Mouse (Mus musculus) adipocyte (in vitro differentiated cells): Measurements from ENCODE around the gene Atp8a2.

ENCODE experiments used
- DNase-seq: peaks from one replicate; pipeline ENCODE4 v3.0.0-alpha.2; 2016; ENCODE audit warnings: low spot score

Gene Atp8a2

GRCm38 (mm10) chr14:59903484-59904130 is 293.4 kb downstream of the Atp8a2 start:
- no peak for DNase-seq

DNA sequence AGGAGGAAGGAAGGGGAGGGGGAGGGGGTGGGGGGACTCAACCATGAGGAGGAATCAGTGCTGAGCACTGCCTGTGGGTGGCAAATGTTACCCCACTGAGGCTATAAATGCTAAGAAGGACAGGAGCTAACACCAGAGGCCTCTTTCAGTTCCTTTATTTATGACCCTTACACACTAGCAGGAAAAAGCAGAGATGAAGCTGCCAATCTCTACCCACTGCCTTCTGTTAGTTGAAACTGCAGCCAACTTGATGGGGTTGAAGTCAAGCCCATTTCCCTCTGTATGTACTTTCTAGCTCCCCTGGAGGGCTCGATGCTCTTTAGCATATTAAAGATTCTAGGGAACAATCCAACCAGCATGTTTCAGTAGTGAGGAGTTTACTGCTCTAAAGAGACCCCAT is 303.0 kb downstream of the Atp8a2 start:
- no peak for DNase-seq

GRCm38 (mm10) chr14:59892084-59892483 is 304.9 kb downstream of the Atp8a2 start:
- no peak for DNase-seq

- DNase-seq: no peak
Observed at GRCm38 (mm10) chr14:59891491-59891890, 305.5 kb downstream of the Atp8a2 start.

- DNase-seq: no peak
Observed at GRCm38 (mm10) chr14:59890818-59891217, 306.2 kb downstream of the Atp8a2 start.

- DNase-seq: no peak
Observed at GRCm38 (mm10) chr14:59890107-59890506, 306.9 kb downstream of the Atp8a2 start.

DNA sequence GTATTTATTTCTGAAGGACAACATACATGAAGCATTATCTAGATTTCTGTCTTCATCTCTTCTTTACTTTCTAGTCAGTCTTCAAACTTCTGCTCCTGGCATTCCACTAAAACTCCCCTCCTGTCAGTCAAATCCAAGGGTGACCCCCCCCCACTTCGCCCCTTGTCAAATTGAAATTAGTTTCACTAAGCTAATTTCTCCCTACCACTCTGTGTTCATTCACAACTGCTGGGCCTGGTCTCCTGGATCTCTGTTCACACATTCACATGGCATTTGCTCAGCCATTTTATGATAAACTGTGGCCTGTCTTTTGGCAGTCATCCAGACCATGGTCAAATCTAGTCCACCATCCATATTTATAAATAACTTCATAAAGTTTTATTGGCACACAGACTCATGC is 308.5 kb downstream of the Atp8a2 start:
- DNase-seq: no peak

DNA sequence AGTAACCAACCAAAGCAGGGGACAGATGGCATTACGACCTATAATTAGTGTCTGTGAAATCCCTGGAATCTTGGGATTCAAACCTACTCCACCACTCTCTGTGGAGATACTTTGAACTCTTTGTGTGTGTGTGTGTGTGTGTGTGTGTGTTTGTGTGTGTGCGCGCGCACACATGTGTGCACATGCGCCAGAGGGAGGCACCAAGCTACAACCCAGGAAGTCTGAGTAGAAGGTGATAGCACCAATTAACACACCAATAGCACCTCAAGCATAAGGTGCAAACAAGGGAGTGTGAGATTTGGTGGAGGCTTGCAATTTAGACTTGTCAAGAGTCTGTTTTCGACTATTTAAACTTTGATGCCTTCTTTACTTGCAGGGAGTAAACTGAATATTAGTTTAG is 308.9 kb downstream of the Atp8a2 start:
- no peak for DNase-seq

GRCm38 (mm10) chr14:59887061-59887861 is 309.7 kb downstream of the Atp8a2 start:
- no peak for DNase-seq

- no peak for DNase-seq
Observed at GRCm38 (mm10) chr14:59883517-59884069, 313.4 kb downstream of the Atp8a2 start.

DNA sequence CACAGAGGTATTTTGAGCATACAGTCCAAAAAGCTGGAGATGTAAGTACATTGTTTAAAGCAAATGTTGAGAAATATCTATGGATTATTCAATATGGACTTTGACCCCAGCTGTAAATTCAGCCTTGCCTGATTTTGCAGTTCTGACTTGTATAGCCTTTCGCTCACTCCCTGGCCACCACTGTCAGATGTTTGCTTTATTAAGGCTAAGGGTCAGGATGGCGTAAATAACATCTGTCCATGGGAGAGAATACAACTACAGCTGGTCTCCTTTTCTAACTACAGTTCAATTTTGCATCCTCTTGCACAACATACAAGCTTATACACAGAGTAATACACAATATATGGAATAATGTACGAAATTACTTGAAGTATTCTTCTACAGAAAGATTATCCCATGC is 316.1 kb downstream of the Atp8a2 start:
- no peak for DNase-seq

DNA sequence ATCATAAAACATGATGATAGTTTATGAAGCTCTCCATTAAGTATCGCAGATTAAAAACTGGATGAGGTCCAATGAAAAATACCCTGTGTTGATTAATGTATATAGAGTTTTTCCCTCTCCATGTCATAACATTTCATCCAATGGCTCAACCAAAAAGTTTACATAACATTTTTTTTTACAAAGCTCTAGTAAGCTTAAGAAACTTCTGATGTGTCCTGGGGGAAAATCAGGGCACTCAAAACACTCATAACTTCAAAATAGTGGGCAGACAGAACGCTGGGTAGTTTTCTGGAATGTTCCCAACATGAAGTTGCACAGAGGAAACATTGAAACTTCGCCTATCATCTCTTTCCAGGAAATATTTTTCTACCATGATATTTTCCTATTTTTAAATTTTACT is 318.7 kb downstream of the Atp8a2 start:
- no peak for DNase-seq

DNA sequence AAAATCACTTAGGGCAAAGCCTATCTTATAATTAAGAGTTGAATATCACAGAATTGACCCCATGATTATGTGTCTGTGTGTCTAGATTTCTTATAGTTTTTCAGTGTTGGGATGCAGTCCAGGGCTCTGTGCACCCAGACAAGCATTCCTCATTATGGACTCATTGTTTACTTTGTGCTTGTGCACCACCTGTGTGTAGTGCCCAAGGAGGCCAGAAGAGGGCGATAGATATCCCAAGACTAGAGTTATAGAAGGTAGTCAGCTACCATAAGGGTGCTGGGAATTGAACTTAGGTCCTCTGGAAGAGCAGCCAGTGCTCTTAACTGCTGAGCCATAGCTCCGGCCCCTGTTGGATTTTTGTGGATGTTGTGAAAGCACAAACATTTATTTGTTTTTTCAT is 320.5 kb downstream of the Atp8a2 start:
- no peak for DNase-seq

DNA sequence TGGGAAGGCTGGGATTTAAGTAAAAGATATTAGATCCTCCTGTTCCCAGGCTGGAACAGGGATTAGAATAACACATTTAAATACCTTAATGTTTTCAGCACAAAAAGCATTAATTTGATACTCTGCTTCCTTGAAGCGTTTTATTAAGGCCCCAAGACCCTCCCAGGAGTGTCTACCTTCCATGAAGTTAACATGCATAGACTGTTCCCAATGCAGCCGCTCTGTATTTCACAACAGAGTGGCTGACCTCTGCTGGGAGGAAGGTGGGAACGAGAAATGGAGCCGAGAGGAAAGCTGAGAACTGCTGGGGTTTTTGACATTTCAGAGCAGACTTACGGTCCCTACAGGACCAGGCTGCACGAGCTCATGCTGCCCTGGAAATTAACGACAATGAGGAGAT is 328.6 kb downstream of the Atp8a2 start:
- DNase-seq: no peak

- no peak for DNase-seq
Observed at GRCm38 (mm10) chr14:59867749-59868148, 329.2 kb downstream of the Atp8a2 start.

- no peak for DNase-seq
Observed at GRCm38 (mm10) chr14:59866001-59866400, 331.0 kb downstream of the Atp8a2 start.

GRCm38 (mm10) chr14:59862351-59862750 is 334.6 kb downstream of the Atp8a2 start:
- no peak for DNase-seq

GRCm38 (mm10) chr14:59859830-59860229 is 337.1 kb downstream of the Atp8a2 start:
- no peak for DNase-seq

DNA sequence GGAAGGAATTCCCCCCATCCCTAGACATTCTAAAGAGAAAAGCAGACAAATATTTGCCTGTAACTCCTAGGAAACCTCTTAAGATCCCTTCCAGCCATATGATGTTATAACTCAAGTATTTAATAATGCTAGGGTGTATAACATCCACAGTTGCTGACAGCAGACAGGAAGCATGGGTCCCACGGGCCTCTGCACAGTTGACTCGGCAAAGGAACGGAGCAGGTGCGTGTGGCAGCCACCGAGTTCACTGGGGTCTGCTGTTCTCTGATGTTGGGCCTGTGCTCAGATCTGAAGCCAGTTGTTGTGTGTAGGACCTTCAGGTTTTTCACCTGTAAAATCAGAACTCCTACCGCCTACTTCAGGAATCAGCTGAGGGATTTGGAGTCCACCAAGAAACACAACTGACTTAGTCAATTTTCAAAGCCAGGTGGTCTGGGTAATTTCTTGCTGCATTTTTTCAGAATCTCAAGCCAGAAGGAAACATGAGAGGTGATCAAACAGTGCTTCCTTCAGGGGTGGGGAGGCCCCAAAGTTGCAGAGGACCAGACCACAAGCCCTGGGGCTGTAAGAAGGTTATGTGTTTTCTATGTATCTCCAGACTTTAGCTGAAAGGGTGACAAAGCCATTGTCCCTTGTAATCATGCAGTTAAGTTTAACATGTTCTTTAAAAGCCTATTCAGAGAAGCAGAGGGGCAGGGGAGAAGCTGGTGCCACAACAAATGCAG is 338.3 kb downstream of the Atp8a2 start:
- DNase-seq: no peak

- no peak for DNase-seq
Observed at GRCm38 (mm10) chr14:59853139-59853538, 343.8 kb downstream of the Atp8a2 start.

- no peak for DNase-seq
Observed at GRCm38 (mm10) chr14:59846609-59847375, 350.2 kb downstream of the Atp8a2 start.
